Mouse (Mus musculus) left cerebral cortex, postnatal 14 days (tissue): ENCODE data around the gene Neurl1a. TPM values are rescaled to one million over a fixed set of nuclear protein-coding genes. Genes with fewer than 3 reads are reported as not detected.

Experiments used
- DNase-seq, 2 experiments: peaks; one replicate each; pipeline ENCODE4 v3.0.0; 2021 to 2022; ENCODE audit warnings: low spot score in 2 of 2, mixed read lengths in 1 of 2
- intact Hi-C: fragments of 180-260 bp; cut with DNase I; formaldehyde crosslinking; loops from one replicate; pipeline ENCODE4 v1.15.1; 2025
- total RNA-seq, 2 experiments: library from RNA; stranded (reverse); gene quantifications; 2 replicates each; pipeline ENCODE4 v1.2.3; 2021

Gene Neurl1a
- total RNA-seq, 2 experiments from 2014 or later: 148 to 154 TPM

DNA sequence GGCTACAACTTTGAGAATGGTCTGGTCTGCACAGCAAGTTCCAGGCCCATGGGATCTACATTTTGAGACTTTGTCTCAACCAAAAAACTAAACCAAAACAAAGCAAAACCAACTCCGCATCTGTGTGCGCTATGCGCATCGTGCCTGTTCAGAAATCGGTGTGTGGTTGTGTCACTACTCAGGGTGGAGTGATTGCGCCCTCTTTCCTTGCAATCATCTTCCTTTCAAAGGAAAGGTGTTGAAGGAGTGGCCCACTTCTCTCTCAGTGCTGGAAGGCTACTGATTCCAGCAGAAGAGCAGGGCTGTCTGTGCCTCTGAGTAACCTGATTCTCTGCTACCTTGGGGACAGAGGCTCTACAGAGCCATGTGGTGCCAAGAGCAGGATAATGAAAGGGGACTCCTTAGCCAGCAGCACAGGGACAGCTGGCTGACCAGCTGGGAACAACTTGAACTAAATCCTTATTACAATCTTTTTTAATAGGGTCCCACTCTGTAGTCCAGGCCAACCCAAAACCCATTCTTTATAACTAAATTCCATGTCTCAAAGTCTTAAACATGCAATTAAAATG is 15.4 kb upstream of the Neurl1a start:
- DNase-seq: no peak
- intact Hi-C loops: no loop called here

DNA sequence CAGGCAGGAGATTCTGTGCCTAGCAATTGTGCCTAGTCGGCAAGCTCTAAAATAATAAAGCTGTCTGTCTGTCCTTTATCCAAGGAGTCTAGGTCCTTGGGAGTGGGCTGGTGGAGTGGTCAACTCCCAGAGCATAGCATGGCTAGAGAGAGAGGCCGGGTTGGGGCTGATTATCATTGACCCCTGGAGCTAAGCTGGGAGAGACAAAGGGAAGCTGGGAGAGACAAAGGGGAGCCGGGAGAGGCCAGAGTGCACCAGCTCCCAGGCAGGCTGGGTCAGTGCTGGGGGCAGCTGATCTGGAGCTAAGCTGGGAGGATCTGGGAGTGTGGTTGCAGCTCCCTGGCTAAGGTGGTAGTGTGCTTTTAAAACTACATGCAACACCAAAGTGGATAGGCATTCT is 11.9 kb upstream of the Neurl1a start:
- DNase-seq: no peak
- intact Hi-C loops: no loop called here

DNA sequence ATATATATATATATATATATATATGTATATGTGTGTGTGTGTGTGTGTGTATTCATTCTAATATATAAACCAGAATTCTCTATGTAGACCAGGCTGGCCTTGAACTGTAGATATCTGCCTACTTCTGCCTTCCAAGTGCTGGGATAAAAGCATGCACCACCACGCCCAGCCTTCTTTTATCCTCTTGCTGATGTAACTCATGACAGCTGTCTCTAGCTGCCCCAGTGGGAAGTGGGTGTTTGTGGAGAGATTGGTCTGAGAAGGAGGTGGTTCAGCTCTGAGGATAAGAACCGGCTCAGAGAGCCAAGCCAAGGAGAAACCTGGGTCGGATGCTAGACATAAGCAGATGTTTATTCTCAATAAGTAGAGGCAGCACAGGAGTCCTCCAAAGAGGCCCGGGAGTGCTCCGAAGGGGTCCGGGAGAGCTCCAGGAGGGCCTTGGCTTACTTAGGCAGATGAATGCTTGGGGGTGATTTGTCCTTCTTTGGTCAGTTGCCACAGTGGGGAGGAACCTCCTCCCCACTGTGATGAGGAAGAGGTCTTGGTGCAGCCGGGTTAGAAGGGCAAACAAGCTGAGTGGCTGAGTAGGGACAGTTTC is 10.9 kb upstream of the Neurl1a start:
- no peak for DNase-seq
- intact Hi-C loops: loop anchor here (2.0 kb wide), 1 partner anchor 47 kb away; no protein-coding TSS in a partner anchor

DNA sequence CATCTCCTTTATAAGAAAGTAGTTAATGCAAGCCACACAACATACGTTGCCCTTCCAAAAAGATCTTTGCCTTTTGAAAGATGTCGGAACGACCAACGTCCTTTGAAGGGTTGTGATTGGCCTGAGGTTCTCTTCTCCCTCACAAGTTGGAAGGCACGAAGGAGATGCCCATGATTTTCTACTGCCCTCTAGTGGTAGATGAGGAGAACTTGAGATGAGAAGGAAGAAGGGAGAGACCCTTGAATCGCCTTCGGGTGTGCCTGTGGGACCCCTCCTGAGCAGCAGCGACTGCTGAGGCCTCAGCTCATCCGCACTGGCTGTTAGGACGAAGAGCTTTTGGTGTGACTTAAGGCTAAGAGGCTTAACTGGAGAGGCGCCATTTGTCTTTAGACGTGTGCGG is 10.4 kb upstream of the Neurl1a start:
- DNase-seq: no peak
- intact Hi-C loops: loop anchor here (2.0 kb wide), 1 partner anchor 47 kb away; no protein-coding TSS in a partner anchor

DNA sequence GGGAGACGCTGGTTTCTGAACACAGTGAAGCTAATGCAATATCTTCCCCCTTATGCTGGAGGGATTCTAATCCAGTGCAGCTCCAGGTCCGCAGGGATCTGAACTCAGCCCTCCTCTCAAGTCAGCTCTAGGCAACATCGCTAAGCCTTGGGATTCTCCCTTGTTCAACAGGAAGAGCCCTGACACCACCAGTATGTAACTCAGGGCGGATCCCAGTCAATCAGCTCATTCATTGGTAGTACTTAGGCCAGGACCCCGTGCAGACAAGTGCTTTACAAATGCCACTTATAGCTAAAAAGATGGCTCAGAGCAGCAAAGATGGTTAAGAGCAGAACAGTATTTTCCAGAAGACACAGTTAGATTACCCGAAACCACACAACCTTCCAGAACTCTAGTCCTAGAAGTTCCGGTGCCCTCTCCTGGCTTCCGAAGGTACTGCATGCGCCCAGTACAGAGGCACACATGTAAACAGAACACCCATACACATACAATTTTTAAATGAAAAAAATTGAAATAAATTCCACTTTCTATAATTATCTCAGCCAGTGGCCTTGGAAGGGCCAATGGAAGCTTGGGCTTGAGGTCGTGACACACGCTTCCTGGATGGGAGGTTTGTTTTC is 9.7 kb upstream of the Neurl1a start:
- intact Hi-C loops: loop anchor here (2.0 kb wide), 1 partner anchor 48 kb away; no protein-coding TSS in a partner anchor
- peak; percentile 90 to 92 for DNase-seq

DNA sequence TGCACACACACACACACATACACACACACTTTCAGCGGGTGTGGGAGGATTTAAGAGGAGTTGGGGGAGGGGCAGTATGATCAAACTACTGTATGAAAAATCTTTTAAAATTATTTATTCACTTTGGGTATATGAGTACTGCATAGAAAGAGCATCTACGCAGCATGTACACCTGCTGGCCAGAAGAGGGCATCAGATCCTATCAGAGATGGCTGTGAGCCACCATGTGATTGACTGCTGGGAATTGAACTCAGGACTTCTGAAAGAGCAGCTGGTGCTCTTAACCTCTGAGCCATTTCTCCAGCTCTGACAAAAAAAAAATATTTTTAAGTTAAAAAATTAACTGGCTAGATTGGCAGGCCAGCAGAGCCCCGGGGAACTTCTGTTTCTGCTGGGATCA is 4.1 kb upstream of the Neurl1a start:
- no peak for DNase-seq
- intact Hi-C loops: loop anchor here (2.0 kb wide), 1 partner anchor 164 kb away; no protein-coding TSS in a partner anchor

DNA sequence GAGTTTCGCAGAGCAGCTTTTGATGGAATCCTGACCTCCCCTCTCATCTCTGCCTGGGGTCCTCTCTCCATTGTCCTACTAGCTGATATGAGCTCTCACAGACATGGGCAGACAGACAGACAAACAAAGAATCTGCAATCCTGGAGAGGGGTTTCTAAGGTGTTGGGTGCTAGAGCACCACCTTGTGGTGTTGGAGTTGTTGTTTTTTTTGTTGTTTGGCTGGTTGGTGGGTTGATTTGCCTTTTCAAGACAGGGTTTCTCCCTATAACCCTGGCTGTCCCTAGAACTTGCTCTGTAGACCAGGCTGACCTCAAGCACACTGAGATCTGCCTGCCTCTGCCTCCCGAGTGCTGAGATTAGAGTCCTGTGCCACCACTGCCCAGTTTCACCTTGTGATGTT is 3.1 kb upstream of the Neurl1a start:
- no peak for DNase-seq
- intact Hi-C loops: loop anchor here (2.0 kb wide), 1 partner anchor 163 kb away; no protein-coding TSS in a partner anchor

DNA sequence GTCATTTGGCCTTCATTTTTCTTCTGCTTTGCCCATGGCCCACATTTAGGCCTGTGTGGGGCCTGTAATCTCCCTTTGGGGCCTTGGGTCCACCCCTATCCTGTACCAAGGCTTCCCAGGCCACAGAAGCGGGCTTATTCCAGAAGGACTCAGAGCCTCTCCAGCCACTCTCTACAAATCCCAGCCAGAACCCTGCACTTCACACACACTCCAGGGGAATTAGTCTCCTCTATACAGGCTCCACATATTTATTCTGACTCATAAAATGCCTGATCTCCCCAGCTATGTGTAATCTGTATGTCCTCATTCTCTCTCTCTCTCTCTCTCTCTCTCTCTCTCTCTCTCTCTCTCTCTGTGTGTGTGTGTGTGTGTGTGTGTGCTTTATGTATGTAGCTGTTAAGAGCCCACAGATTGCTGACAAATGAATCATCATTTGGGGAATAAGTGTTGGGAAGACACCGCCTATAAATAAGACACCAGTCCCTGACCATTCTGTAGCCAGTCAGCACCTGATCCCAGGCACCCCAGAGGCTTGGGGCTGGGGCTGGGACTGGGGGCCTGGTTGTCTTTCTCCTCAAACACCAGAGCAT is 1.6 kb upstream of the Neurl1a start:
- DNase-seq: peak in 1 of 2 experiments; percentile 46
- intact Hi-C loops: no loop called here

DNA sequence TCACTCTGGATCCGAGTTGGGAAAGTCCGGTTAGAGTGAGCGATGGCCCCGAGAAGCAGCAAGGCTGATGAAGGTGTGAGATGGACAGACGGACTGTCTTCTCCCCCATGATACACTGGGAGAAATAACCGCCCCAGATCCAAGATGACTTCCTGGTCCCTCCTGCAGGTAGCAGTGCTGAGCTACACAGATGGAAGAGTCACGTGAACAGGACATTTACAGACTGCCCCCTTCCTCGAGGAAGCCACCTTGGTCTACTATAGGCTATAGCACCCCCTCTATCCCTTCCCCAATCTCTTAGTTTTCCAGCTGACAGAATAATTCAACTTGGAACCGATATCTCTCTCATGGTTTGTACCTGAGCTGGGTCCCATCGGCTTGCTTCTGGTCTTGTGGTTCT is 619 bp upstream of the Neurl1a start:
- intact Hi-C loops: loop anchor here (2.0 kb wide), 1 partner anchor 83 kb away; no protein-coding TSS in a partner anchor
- DNase-seq: peak; percentile 45 to 72

DNA sequence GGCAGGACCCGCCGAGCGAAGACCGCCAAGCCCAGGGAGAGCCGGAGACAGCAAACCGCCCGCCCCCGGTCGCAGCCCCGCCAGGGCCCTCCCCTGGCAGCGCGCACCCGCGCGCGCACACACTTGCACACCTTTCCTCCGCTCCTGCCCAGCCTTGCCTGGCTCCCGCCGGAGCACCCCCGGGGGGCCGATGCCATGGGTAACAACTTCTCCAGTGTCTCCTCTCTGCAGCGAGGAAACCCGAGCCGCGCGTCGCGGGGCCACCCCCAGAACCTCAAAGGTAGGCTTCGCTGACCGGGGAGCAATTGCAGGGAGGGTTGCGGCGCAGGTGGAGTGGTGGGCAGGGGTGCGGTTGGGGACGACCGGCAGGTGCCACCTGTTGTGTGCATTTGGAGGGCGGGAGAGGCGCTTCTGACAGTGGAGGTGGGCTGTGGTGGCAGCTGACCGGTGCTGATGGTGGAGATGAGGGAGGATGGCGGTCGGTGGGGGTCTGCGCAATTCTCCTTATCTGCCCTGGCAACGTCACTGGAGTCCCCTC is 721 bp downstream of the Neurl1a start:
- DNase-seq: peak in 1 of 2 experiments; percentile 34
- intact Hi-C loops: loop anchor here (2.0 kb wide), 1 partner anchor 81 kb away; no protein-coding TSS in a partner anchor

DNA sequence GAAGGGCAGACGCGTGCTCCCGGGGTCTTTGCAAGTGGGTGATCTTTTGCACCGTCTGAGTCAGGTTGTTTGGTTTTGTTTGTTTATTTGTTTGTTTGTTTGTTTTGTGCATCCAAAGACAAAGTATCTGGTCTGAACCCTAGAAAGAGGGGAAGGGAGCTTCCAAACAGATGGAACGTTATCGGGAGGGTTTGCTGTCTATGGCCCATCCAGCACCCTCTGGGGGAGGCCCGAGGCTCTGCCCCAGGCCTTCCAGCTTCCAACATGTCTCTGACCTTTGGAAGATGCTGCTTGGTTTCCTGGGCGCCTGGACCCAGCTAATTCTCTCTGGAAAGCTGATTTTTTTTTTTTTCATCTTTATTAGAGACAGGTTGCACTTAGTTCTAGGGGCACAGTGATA is 1.4 kb downstream of the Neurl1a start:
- no peak for DNase-seq
- intact Hi-C loops: no loop called here

DNA sequence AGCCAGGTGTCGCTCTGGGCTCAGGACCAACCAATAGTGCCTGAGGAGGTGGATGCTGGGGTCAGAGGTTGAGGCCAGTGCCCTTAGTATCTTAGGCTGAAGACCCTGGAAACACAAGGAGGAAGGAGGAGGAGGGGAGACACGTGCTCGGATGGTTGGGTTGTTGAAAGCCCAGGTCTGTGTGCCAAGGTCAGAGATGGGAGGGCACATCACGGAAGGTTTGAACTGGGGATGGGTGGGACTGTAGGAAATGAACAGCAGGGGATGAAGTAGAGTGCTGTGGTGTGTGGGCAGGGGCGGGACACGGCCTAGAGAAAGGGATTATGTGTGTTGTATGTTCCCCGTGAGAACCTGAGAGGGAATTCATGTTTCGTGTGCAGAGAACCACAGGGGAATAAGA is 5.6 kb downstream of the Neurl1a start:
- no peak for DNase-seq
- intact Hi-C loops: no loop called here

DNA sequence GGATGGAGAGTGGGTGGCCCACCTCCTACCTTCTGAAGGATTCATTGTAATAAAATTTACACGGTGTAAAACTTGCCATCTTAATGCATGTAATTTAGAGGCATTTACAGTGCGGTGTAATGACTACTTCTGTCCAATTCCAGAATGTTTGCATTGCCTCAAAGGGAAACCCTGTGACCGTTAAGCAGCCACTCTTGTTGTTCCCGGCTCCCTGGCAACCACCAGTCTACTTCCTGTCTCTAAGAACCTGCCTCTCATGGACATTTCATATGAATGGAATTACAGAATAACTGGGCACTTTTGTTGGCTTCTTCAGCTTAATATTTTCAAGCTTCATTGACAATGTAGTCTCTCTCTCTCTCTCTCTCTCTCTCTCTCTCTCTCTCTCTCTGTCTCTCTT is 6.1 kb downstream of the Neurl1a start:
- DNase-seq: no peak
- intact Hi-C loops: no loop called here

DNA sequence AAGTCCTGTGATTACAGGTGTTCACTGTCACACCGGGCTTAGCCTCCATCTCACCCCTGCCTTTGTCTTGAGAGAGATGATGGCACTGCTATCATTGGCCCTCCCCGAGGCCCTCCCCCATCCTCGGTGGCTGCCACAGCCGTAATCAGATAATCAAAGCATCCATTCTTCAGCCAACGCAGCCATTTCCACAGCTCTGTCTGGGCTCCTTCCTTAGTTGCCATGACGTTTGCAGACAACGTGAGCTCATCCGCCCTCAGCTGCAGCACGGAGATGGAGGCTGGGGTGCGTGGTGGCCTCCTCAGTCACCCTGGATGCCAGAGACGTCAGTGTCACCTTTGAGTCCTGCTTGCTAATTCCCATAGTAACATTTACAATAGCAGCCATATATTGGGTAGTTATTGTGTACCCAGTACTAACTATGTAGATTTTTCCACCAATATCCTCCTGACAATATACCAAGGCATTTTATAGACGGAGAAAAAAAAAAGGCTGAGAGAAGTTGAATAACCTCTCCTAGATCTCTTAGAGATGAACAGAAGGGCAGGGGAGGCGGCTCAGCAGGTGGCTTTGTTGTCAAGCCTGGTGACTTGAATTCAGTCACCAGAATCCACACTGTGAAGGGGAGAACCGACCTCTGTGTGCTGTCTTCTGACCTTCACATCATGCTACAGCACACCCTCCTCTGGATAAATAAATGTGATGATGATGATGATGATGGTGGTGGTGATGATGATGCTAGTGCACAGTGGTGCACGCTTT is 8.1 kb downstream of the Neurl1a start:
- DNase-seq: peak; percentile 44 to 52
- intact Hi-C loops: no loop called here

DNA sequence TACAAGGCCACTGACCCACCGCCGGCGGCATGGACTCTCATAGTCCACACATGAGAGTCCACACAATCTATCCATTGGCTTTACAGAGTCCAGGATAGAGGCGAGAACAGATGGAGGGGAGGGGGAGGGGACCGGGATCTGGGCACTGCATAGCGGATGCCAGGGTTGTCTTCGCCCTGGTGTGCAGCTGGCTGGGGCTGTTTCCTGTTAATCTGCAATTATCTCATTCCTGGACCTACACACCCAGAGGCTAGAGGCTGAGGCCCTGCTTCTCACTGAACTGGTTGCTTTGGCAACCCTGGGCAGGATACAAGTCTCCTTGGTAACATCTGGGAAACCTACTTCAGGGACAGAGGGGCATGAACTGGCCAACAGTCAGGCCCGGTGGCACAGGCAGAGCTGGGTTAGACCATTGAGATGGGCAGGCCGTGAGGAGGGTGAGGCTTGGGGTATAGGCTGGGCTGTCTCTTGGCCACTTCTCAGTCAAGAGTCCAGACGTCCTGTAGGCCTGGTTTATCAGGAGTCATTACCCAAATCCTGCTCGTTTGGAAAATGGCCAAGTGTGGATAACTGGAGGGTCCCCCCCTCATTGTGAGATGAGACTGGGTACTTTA is 10.0 kb downstream of the Neurl1a start:
- DNase-seq: no peak
- intact Hi-C loops: no loop called here

DNA sequence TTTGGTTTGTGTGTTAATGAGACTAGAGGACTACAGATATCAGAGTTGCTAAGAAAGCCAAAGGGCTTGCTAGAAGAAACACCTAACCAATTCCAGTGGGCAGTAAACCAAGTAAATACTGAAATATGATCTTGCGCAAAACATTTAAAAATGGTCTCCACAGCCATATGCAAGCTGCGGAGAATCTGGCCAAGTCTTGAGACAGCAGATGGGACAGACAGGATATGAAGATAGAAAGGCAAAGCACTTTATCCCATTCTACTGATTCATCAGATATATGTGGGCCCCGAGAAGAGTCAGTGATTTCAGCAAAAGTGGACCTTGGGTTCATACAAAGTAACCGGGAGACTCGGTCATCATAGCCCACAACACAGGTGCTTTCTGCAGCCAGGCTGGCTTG is 13.5 kb downstream of the Neurl1a start:
- no peak for DNase-seq
- intact Hi-C loops: no loop called here

DNA sequence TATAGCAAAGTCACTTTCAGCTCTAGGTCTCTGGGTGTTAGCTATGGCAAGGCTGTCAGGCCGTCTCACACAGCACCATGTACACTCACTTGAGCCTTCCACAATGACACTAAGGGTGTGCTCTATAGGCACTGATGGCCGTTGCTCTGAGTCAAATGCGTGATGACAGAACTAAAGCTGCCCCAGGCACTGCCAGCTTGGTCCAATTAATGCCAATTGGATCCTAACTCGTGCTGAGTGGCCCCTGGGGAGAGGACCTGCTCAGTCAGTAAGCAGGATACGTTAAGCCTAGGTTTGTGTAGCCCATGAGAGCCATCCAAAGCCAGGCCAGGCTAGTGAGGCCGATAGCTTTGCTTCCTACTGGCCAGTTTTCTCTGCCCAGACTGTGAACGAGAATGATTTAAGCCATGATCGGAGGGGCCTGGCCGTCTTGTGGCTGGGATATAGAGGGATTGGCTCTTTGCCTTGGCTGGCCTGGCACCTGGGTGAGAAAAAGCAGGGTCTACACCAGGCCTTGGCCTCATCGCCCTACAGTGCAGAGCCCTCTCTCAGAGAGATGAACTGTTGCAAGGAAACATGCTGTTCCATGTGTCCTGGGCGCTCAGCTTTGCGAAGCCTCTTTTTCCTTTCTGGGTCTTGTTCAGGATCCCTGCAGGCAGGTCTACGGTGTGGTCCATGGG is 20.2 kb downstream of the Neurl1a start:
- intact Hi-C loops: no loop called here
- DNase-seq: no peak

DNA sequence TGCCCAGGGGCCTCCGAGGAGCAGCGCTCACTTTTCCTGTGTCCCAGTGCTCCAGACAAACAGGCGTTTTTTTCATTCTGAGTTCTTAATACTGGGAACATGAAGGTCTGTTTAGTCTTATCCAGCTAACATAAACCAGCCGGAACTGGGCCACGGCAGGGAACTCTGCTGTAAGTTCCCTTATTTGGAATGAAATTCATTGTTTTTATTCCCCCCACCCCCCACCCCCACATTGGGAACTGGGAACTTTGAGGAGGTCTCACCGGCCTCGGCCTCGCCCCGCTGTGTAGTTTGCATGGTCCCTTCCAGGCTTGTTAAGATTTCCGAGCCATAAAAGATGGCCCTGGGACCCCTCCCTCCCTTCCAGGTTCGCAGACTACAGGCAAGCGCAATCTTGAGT is 23.4 kb downstream of the Neurl1a start:
- no peak for DNase-seq
- intact Hi-C loops: no loop called here

DNA sequence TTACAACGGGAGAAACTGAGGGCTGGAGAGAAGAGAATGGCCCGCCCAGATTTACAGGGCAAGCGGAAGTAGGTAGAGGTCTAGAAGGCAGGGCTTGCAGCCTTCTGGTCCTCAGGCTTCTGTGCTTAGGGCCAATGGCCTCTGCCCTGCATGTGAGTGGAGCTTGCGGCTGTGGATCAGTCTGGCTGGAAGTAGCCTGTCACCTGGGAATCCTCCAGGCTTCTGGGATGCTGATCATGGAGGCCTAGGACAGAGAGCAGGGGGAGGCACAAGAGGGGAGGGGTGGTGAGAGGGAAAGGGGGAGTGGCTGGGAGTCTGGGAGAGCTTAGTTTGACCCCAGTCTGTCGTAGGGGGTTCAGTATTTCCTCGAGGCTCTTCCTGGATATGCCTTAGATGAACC is 23.8 kb downstream of the Neurl1a start:
- no peak for DNase-seq
- intact Hi-C loops: no loop called here
